Mouse (Mus musculus): ENCODE data around the gene Uba7.
"Not testable (repeated sequence)": the region's sequence is repeated elsewhere in the genome, so short reads cannot be mapped to it uniquely, and the experiment has no call there.

The Uba7 gene

GRCm38 (mm10) chr9:107993013-107993412, 17.7 kb downstream of the Uba7 start:
- DNase-seq (ENCODE audit: low read depth): no peak

DNA sequence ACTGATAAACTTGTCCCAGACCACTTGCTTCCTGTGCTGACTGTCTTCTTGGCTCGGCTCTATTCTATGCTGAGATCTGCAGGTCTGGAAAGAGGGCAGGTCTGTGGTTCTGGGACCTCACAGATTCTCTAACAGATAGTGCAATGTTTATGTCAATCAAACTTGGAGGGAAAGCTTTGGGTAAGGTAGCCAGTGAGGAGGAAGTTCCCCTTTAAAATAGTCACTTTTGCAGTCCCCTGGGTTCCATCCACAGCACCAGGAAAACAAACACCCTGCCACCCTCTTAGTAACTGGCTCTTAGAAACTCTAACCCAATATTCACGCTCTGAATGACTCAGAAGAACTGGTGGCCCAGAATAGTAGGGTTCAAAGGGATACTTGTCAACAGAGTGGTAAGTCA, 19.2 kb downstream of the Uba7 start:
- DNase-seq (ENCODE audit: low read depth): no peak

DNA sequence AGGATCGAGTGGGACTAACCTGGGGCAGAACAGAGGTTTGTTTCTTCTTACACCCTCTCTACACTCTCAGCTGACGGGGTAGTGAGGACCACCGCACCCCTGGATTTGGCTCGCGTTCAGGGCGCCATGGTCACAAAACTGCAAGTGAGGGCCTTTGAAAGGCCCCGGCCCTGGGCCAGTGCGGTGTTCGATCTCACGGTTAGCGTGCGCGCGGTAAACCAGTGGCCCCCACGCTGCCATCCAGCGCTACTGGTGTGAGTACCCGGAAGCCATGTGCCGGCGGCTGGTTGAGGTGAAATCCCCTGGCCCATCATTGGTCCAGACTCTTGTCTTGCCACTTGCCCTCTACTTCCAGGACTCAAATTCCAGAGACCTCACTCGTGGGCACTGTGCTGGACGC, 20.2 kb downstream of the Uba7 start:
- DNase-seq (ENCODE audit: low read depth): no peak

GRCm38 (mm10) chr9:107996049-107996448, 20.7 kb downstream of the Uba7 start, which contains the start of gene Gm20662:
Gene Gm20662, plus strand, starts transcription at chr9:107996349.
- DNase-seq (ENCODE audit: low read depth): no peak

GRCm38 (mm10) chr9:108001922-108002770, 26.8 kb downstream of the Uba7 start, which contains the start of gene Ip6k1:
Gene Ip6k1, plus strand, starts transcription at chr9:108002501.
- DNase-seq (ENCODE audit: low read depth): peak; percentile 100

- no peak for DNase-seq (ENCODE audit: low read depth)
Observed at GRCm38 (mm10) chr9:108002778-108003530, 27.6 kb downstream of the Uba7 start.

DNA sequence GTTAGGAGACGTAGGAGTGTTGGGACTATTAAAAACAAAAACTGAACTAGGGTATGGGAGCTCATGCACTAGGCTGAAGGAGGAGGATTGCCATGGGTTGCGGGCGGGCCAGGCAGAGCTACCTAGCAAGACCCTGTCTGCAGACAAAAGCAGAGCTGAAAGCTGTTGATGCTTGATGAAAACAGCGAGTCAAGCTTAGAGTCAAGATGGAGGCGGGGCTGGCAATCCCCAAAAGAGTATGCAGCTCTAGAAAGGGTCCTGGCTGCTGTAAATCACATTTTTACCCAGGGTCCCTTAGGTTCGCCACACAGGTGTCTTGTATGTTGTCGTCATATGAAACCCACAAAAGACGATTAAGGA, 28.2 kb downstream of the Uba7 start:
- DNase-seq (ENCODE audit: low read depth): no peak

- no peak for DNase-seq (ENCODE audit: low read depth)
Observed at GRCm38 (mm10) chr9:108008041-108008440, 32.7 kb downstream of the Uba7 start.

- no peak for DNase-seq (ENCODE audit: low read depth)
Observed at GRCm38 (mm10) chr9:108010385-108010784, 35.1 kb downstream of the Uba7 start.

GRCm38 (mm10) chr9:108013577-108013976, 38.3 kb downstream of the Uba7 start:
- not testable (repeated sequence) for DNase-seq (ENCODE audit: low read depth)

DNA sequence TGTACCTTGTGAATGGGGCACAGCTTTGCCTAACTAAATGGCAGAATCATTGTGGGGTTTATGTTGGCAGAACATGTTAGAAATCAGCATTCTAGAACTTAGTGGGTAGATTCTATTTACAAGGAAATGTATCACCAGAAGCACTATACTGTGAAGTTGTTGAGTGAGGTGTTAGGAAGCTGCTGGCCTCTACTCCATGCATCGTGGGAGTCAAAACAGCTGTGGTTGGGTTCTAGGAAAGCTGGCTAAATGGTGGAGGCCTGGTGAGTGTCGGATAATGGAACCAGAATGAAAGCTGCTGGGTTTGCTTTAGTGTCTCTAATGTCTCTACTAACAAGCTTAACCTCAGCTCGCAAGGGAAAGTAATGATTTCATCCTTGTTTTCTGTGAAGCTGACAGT, 41.8 kb downstream of the Uba7 start:
- DNase-seq (ENCODE audit: low read depth): no peak

DNA sequence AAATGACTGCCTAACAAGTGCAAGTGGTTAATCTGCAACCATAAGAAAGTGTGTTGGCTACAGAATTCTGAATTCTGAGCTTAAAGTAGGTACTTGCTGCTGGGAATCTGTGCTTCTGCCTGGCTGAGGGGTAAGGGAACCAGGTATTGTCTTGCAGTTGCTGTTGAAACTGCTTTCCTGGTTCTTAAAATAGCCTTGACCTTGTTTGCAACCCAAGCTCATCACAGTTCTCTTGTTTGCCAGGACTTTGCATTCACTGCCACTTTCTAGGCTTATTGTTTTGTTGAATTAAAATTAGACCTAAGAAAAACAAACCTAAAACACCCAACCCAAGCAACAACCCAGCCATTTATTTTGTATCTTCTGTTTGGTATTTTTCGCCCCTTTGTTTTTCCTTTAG, 45.4 kb downstream of the Uba7 start:
- no peak for DNase-seq (ENCODE audit: low read depth)

GRCm38 (mm10) chr9:108023216-108023615, 47.9 kb downstream of the Uba7 start:
- DNase-seq (ENCODE audit: low read depth): no peak

GRCm38 (mm10) chr9:108026584-108026983, 51.3 kb downstream of the Uba7 start:
- no peak for DNase-seq (ENCODE audit: low read depth)

DNA sequence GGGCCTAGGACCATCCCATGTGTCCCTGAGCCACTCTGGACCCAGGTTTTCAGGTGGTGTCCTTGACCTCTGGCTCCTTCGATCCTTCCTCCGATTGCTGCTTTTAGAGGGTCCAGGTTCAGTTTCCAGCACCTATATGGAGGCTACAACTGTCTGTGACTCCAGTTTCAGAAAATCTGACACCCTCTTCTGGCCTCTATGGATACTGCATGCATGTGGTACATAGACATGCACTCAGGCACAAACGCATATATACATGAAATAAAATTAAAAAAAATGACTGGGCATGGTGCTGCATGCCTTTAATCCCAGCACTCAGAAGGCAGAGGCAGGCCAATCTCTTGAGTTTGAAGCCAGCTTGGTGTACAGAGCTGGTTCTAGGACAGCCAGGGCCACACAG, 52.6 kb downstream of the Uba7 start:
- DNase-seq (ENCODE audit: low read depth): no peak

GRCm38 (mm10) chr9:108032126-108032525, 56.8 kb downstream of the Uba7 start:
- DNase-seq (ENCODE audit: low read depth): no peak

Measured in fibroblast of lung, adult 2 months (primary cell).